Mouse (Mus musculus) megakaryocyte, embryonic 14.5 days (primary cell): ENCODE measurements around the gene Gpld1.

Source experiments
- FLI1 ChIP-seq: IDR thresholded peaks from 2 replicates; pipeline ENCODE4 v1.6.1; 2012; ENCODE audit warnings: low read length, inconsistent platforms, mixed read lengths
- GATA1 ChIP-seq: IDR thresholded peaks from 3 replicates; pipeline ENCODE4 v1.6.1; 2012; ENCODE audit warnings: mixed read lengths, low read length, inconsistent platforms, borderline replicate concordance

DNA sequence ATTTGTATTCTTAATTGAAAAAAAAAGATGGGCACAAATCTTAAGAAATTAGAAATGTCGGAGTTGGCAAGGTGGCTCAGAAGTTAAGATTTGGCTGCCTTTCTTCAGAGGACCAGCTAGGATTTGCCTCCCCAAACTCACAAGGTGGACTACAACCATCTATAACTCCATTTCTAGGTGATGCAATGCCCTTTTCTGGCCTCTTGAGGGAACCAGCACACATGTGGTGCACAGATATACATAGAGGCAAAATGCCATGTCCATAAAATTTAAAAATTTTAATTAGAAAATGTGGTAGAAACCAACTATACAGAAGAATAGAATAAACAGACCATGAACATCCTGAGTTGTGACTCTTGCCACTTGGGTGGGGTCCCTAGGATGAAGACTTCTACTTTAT is 33.8 kb upstream of the Gpld1 start:
- TF ChIP-seq GATA1 (no peak), FLI1 (no peak)
